Mouse (Mus musculus) effector memory CD4-positive, alpha-beta T cell, adult 5 months (primary cell): ENCODE measurements around the gene Entpd5. TPM values are rescaled to one million over a fixed set of nuclear protein-coding genes. Genes with fewer than 3 reads are reported as not detected.

Source experiments
- polyA plus RNA-seq: library from polyadenylated mRNA; unstranded; fragments of 100-300 nt; shearing (Covaris generic); gene quantifications from one replicate; pipeline ENCODE4 v1.2.1, GENCODE M21; 2017

Gene Entpd5
- polyA plus RNA-seq = 60.3 TPM

DNA sequence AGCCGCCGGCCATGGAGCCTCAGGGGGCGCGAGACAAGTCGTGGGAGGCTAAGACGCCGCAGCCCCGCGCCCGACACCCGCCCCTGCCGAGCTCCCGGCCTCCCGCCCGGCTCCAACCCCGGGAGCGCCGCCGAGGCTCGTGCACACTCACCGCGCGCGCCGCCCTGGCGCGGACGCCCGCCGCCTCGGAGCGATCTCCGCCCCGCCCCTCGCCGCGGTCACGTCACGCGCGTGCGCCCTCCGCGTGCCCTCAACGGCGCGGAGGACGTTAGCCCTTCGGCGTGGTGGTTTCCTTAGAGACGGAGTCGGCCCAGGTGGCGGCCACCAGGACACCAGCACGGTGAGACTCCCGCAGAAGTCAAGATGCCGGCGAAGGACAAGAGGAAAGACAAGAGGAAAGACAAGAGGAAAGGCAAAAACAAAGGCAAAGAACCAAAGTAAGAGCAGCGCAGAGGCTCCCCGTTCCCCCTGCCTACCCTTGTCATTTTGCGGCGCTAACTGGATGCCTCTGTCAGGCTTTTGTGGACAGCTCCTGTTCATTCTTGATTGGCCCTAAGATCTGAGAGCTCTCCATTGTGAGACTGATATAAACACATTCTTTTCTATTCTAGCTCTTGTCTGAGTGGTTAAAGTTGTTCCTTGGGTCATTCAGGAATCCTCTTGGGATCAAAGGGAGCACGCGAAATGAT, at the start of gene Entpd5, which contains the start of gene Bbof1:
Entpd5 (minus strand) TSS at position 211 of the 689 bp plus-strand sequence.
Bbof1 (plus strand) TSS at position 253 of the 689 bp plus-strand sequence.

DNA sequence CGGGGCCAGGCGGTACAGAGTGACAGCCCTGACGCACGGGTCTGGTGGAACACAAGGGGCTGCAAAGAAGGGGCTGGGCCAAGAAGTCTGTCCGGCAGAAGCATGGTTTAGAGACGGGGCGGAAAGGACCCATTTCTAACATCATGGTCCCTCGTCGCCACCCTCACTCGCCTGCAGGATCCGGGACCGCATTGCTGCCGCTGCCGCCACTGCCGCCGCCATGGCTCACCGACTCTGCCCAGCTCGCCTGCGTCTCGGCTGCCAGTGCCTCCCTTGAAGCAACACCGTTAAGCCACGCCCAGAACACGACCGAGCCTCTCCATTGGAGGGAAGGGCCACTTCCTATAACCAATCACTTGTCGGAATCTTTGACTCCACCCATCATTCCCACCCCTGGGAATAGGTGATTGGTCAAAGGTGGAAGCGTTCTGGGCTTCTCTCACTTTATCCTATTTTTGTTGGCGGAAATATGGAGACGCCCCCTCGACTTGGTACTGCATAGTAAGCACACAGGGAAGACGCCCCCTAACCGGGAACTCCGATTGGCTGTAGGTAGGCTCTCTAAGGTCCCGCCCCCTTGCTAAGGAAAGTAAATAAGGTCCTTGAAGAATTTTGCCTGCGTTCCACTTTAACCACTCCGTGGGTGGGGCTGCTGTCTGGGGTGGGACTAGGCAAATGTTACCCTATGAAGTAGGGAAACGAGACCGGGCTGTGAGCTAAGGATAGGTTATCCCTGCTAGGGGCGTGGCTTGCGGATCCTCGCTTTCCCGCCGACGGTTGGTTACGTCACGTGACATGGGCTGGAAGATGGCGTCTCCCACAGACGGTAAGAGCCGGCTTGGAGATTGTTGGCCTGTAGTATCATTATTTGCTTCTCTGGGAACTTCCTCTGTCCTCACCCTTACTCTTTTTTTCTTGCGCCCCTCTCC, 42.2 kb upstream of the Entpd5 start, which contains the start of the genes Aldh6a1 and Lin52:
Aldh6a1 (minus strand) TSS at position 287 of the 929 bp plus-strand sequence.
Lin52 (plus strand) TSS at position 705 of the 929 bp plus-strand sequence.

DNA sequence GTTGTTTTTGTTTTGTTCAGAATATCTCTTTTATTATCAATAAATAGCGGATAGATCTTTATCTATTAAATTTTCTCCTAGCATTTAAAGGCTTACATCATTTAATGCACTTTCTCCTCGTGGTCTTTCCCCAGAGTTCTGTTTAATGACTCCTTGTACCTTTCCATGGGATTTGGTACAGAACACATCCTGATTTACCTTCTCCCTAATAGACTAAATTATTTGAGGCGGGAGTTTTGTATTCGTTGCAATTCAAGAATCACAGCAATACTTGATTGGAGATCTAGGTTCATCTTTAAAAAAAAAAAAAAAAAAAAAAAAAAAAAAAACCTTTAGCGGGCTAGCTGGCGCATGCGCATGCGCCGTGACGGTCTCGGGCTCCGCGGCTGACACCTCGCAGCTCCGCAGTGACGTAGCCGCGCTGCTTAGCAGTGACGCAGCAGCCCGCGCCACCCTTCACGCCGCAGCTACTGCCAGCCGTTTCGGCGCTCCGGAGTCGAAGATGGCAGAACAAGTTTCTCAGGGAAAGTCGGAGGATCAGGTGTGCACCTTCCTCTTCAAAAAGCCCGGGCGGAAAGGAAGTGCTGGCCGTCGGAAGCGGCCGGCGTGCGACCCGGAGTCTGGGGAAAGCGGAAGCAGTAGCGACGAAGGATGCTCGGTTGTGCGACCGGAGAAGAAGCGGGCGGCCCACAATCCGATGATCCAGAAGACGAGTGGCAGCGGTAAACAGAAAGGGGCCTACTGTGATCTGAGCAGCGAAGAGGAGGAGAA, 8.2 kb upstream of the Entpd5 start, which contains the start of gene Rnf113a2:
Rnf113a2 (plus strand) TSS at position 363 of the 771 bp plus-strand sequence.

DNA sequence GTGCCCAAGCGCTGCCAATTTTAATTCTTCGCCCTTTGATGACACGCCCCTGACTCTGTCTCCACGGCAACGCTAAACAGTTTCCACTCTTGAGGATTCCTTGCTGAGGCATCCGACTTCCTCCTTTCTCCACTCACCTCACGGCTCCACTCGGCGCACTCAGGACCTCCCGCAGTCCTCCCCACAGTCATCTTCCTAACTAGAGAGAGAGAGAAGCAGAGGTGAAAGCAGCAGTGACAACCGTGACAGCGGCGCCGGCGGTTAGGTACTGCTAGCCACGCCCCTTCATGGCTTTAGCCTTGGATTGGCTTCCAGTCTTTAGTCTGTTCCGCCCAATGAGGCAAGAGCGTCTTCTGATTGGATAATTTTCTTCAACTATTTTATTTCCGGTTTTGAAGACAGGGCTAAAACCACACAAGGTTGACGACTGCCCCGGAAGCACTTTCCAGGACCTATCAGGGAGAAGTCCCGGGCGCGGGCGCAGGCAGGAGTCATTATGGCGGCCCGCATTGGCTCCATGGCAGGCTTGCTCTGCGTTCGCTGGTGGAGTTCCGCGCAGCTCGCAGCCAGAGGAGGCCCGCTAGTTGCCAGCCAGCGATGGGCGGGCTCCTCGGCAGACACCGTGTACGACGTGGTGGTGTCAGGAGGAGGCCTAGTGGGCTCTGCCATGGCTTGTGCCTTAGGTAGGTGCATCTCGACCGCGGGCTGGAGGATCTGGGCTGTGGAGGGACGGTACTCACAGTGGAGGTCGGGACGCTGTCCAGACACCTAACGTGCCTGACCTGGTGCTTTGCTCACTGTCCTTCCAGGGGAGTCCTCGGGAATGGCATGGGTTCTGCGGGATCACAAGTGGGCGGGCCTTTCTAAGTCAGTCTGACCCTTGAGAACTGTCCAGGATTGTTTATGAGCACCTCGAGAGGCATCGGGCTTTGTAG, 47.0 kb downstream of the Entpd5 start, which contains the start of the genes Coq6 and Fam161b:
Coq6 (plus strand) TSS at position 103 of the 935 bp plus-strand sequence.
Fam161b (minus strand) TSS at position 279 of the 935 bp plus-strand sequence.

Other genes with a start within 250 kb of the Entpd5 start
- gene Elmsan1, start 190.1 kb downstream of the Entpd5 start, polyA plus RNA-seq = 189 TPM
- gene Ptgr2, start 123.8 kb downstream of the Entpd5 start, polyA plus RNA-seq = 21.2 TPM
- 63.5 TPM for gene Zfp410, start 92.2 kb downstream of the Entpd5 start, polyA plus RNA-seq
- gene Coq6, start 47.4 kb downstream of the Entpd5 start, polyA plus RNA-seq = 18.7 TPM
- 0.51 TPM for gene Fam161b, start 47.2 kb downstream of the Entpd5 start, polyA plus RNA-seq
- 2.1 TPM for gene Bbof1, start within 50 bp of the Entpd5 start, polyA plus RNA-seq
- gene Rnf113a2, start 8.2 kb upstream of the Entpd5 start, polyA plus RNA-seq = 35.2 TPM
- 12.9 TPM for gene Aldh6a1, start 42.0 kb upstream of the Entpd5 start, polyA plus RNA-seq
- gene Lin52, start 42.4 kb upstream of the Entpd5 start, polyA plus RNA-seq = 25.4 TPM
- not detected for gene Vsx2, start 160.7 kb upstream of the Entpd5 start, polyA plus RNA-seq
- gene Abcd4, start 208.4 kb upstream of the Entpd5 start, polyA plus RNA-seq = 14.1 TPM
- not detected for gene Vrtn, start 232.0 kb upstream of the Entpd5 start, polyA plus RNA-seq